Mouse (Mus musculus): ENCODE results near the gene Pcolce. TPM values are rescaled to one million over a fixed set of nuclear protein-coding genes. Genes with fewer than 3 reads are reported as not detected.
"Not testable (repeated sequence)": the region's sequence is repeated elsewhere in the genome, so short reads cannot be mapped to it uniquely, and the experiment has no call there.

The Pcolce gene
- total RNA-seq, 2 experiments from 2014 or later, result not detected

DNA sequence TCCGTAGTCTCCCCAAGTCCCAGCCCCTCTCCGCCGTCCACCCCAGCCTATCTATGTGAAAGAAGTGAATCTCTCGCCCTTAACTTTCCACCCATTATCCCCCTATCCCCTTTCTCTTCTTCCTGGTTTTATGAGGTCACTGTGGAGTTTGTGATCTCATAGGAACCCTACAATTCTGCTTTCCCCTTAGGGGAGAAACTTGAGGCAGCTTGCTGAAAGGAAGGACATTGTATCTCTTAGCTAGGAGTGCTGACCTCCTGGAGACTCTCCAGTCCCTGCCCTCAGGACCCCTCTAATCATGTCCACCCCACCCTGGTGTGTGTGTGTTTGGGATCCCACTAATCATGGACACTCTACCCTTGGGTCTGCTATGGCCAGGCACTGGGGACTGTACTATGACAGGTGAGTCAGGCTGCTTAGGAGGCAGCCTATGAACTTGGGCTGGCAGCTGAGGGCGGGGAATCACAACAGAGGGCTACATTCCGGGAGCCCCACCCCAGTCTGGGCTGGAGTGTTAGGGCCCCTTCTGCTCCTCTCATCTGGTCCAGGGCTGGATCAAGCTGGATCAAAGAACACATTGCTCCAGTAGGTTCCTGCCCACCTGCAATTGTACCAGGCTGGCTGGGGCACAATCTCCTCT is 16.4 kb upstream of the Pcolce start:
- ATAC-seq (replicated peaks; ENCODE audit: poor library complexity), result no peak

DNA sequence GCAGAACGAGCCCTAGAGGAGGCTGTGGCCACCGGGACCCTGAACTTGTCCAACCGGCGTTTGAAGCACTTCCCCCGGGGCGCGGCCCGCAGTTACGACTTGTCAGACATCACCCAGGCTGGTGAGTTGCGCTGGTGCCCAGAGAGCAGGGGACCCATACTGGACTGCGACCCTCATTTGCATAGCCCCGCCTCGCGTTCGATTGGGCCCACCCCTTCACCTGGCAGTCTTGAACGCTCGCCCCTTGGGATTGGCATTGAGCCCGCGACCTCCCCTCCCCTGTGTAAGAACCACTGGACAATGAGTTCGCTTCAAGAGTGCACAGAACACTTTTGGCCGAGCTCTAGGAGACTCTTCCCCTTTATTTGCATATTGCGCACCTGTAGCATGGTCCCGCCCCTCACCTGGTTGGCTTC is 15.7 kb upstream of the Pcolce start:
- ATAC-seq (replicated peaks; ENCODE audit: poor library complexity), result no peak

DNA sequence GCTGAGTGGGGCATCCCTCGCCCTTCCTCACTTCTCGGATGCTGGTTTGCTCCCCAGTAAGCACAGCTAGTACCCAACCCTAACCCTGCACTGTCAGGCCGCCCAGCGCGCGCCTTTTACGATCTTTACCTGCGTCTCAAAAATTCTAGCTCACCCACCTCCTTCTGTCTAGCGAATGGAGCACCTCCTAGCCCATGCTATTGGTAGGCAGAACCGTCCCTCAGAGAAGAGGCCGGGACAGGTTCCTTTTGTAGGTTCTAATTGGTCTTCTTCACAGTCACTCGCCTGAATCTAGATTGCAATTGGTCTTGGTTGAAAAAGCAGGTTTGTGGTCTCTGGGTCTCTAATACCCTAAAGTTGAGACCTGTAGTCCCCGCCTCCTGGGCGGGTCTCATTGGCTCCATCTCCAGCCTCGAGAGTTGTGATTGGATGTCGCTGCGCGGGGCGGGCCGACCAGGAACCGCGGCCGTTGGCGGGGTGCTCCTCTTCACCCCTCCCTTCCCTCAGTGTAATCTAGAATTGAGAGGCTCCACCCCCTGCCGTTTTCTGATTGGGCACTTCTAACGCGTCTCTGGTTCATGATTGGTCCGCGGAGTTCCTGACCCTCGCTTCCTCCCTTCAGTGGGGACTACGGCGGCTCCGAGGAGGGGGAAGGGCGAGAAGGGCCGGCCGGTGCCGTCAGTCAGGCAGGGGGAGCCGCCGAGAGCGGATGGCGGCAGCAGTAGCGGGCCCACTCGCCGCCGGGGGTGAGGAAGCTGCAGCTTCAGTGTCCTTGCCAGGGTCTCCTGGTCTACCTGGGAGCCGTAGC is 15.1 kb upstream of the Pcolce start, which contains the start of the genes Fbxo24, Lrch4 and Gm20605:
Gene Fbxo24 (minus strand): TSS at position 505 of the 808 bp plus-strand sequence.
Gene Lrch4 (plus strand): TSS at position 624 of the 808 bp plus-strand sequence.
Gene Gm20605 (plus strand): TSS at position 678 of the 808 bp plus-strand sequence.
- peak; percentile 81 for ATAC-seq (replicated peaks; ENCODE audit: poor library complexity)

DNA sequence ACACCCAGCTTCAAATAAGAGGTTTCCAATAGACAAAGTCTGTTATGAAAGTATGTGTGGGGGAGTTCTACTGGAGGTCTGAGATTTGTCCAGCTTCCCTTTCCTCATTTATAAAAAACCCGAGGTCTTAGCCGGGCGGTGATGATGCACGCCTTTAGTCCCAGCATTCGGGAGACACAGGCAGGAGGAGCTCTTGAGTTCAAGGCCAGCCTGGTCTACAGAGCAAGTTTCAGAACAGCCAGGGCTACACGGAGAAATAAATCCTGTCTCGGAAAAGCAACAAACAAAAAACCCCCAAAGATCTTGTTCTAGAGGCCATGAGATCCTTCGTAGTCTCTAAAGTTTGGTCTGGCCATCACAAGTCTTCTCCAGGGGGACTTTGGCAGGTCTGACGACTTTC is 14.4 kb upstream of the Pcolce start:
- no peak for ATAC-seq (replicated peaks; ENCODE audit: poor library complexity)

DNA sequence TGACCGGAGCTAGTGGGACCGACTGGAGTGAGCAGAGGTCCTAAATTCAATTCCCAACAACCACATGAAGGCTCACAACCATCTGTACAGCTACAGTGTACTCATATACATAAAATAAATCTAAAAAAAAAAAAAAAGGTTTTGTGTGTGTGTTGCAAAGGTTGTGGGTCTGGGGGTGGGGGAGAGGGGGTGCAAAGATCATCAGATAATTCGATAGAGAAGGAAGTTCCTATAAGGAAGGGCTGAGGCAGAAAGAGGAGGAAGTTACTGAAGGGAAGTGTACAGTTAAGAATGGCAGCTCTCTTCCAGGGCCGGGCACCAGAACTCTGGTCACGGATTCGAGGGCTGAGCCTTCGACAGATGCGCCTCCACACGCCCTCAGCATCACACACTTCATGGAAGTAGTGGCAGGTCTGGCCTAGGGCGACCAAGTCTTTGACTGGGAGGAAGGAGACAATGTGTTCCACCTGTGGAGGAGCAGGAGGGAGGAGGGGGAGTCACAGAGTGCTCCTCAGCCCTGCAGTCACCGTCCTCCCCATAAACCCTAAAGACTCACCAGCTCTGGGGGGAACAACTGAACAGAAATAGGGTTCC is 10.4 kb upstream of the Pcolce start:
- ATAC-seq (replicated peaks; ENCODE audit: poor library complexity), result no peak

DNA sequence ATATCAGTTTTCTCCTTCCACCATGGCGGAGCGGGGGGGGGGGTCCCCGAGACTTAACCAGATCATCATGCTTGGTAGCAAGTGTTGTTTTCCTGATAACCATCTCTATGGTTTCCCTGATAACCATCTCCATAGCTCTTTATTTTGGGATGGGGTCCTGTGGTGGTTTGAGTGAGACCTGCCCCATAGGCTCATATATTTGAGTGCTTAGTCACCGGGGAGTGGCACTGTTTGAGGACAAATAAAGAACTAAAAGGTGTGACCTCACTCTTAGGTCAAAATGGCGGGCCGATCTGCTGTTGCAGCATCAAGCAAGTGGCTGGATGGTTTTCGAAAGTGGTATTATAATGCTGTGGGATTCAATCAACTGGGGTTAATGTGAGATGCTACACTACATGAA is 1.8 kb upstream of the Pcolce start:
- ATAC-seq (replicated peaks; ENCODE audit: poor library complexity), result no peak

DNA sequence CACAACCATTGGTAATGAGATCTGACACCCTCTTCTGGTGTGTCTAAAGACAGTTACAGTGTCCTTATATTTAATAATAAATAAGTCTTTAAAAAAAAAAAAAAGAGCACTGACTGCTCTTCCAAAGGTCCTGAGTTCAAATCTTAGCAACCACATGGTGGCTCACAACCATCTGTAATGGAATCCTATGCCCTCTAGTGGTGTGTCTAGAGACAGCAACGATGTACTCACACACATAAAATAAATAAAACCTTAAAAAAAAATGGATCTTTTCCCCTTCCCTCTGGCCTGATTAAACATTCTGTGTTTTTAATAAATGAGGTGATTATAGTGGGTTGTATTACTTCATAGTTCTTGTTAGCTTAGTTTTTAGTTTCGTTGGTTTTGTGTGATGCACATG is 1.3 kb upstream of the Pcolce start:
- not testable (repeated sequence) for ATAC-seq (replicated peaks; ENCODE audit: poor library complexity)

DNA sequence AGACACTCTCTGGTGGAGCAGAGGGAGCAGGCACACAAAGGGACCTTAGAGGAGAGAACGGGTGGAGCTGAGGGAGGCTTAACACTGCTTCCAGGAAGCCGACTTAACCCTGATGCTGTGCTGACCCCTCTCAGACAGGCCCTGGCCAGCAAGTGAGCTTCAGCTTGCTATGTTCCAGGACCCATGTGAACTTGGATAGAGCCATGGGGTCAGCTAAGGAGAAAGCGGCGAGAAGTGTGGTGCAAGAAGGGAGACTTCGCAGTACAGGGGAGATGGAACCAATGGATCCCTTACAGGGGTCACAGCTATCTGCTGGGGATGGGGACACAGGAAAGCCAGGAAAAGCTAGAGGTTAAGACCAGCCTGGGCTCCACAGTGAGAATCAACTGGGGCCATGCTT is 508 bp downstream of the Pcolce start:
- no peak for ATAC-seq (replicated peaks; ENCODE audit: poor library complexity)

DNA sequence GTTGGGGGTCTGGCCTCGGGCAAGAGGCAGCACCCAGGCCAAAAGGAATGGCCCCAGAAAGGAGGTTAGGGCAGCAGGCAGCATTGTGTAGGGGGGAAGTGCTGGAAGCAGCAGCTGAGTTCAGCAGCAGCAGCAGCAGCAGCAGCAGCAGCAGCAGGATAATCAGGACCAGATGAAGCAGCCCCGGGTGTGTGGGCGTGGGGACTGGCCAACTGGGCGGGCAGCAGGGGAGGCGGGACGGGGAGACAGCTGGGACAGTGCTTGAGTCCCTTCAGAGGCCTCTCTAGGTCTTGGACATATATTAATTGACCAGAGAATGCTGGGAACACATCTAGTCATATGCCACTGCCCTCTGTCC is 2.4 kb downstream of the Pcolce start:
- peak; percentile 26; the same call in 1 of the 2 replicates for ATAC-seq (replicated peaks; ENCODE audit: poor library complexity)

DNA sequence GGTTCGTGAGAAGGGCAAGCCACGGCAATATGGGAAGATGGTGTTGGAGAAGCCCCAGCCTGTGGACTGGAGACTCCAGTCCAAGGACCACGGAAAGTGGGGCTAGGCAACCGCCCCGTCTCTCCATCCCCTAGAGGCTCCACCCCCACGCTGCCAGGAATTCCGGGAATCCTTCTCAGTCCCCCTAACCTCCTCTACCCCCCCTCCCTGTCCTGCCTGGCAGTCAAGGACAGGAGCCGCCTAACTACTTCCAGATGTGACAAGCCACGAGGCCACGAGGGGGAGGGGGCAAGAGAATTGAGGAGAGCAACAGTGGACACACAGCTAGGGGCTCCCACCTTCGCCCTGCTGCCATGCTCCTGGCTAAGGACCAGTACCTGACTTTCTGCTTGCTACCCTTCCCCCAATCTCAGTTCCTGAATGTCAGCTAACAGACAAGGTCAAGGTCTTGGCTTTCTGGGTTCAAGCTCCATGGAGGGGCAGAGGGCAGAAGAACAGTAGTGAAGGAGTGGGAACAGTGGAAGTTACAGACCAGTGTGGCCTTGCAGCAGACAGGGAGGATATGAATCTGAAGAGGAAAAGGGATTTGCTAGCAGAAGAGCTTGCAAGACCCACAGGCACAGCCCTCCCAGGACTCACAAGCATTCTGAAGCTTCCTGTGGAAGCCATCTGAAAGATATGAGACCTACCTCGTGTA is 2.9 kb downstream of the Pcolce start:
- no peak for ATAC-seq (replicated peaks; ENCODE audit: poor library complexity)

DNA sequence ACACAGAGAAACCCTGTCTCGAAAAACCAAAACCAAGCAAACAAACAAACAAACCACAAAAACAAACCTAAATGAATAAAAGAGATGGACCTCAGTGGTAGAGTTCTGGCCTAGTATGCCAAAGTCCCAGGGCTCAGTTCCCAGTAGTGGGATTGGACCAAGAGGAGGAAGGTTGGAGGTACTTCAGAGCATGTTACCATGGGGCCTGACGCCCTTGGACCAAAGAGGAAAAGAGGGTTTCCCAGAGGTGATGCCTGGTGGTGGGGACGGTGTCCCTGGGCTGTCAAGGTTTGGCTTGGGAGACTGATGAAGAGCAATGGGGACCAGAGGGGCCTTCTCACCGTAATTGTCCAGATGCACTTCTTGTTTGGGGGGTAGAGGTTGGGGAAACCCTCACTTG is 3.5 kb downstream of the Pcolce start:
- no peak for ATAC-seq (replicated peaks; ENCODE audit: poor library complexity)

DNA sequence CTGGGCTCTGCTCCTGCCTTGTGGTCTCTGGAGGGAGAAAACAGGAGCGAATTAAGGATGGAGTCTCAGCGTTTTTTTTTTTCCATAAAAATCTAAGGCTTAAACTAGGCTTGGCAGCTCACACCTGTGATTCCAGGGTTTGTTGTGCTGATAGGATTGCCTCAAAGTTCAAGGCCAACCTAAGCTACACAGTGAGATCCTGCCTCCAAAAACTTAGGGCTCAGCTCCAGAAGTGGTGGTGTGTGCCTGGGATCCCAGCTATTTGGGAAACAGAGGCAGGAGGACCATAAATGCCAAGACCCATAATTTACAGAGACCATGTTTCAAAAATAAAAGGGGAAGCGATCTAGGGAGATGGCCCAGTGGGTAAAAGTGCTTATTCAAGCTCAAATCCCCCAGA is 4.3 kb downstream of the Pcolce start:
- ATAC-seq (replicated peaks; ENCODE audit: poor library complexity), result no peak

DNA sequence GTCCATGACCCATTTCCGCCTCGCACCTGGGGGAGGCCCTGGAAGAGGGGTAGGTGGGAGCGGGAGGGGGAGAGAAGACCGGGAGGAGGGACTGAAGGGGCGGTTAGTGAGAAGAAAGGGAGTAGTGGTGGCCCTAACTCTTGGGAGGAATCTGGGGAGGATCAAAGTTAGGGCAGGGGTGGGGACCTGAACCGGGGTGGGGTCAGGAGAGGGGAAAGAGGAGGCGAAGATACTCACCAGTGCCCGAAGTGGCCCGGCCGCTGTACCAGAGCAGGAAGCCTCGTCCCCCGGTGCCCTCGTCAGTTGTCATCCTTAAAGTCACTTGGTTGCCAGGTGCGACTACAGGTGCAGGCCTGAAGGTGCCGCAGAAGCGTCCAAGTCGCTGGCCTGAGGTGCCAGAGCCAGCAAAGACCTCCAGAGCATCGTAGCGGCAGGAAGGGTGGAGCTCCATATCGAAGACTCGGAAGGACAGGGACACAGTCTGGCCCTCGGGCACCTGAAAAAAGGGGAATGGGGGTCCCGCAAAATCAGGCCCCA is 4.9 kb downstream of the Pcolce start:
- ATAC-seq (replicated peaks; ENCODE audit: poor library complexity), result no peak

DNA sequence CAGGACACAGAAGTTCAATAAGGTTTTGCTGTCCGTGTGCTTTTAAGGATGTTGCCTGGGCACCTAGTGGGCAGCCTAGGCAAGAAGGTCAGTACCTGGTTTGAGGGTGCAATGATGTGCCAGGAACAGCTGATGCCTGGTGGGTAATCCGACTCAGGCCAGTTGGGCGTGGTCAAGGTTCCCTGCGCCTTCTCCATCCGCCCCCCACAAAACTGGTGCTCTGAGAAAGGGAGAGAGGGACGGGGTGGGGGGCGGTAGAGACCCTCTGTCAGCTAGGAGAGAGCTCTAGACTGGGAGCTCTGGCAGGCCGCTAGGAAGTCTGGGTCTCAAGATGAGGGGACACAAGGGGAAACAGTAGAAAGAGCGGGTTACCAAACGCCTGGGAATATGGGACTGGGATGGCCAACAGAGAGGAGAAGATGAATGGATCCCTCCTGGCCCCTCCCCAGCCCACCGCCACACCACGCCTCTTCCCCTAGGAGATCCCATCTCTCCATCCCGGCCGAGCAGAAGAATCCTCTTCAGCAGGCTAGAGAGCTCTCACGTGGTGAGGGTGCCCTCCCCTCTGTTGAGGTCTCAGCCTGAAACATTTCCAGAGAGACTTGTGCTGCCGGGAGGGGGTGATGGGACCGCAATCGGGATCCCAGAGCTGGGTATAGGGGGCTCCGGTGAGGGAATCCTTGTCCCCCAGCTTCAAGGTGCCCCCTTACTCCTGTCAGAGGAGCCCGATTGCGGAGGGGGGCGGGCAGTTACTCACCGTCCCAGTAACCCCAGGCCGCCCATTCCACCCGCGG is 5.5 kb downstream of the Pcolce start:
- no peak for ATAC-seq (replicated peaks; ENCODE audit: poor library complexity)

DNA sequence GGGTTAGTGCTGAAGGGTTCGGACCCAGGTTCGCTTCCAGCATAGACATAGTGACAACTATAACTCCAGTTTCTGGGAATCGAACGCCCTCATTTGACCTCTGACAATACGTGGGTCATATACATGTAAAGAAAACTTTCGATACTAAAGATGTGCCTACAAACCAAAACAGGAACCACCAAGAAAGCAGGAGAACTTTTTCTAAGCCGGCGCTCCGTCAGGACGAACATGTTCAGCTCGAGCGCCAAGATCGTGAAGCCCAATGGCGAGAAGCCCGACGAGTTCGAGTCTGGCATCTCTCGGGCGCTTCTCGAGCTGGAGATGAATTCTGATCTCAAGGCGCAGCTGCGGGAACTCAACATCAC is 12.2 kb downstream of the Pcolce start:
- no peak for ATAC-seq (replicated peaks; ENCODE audit: poor library complexity)

DNA sequence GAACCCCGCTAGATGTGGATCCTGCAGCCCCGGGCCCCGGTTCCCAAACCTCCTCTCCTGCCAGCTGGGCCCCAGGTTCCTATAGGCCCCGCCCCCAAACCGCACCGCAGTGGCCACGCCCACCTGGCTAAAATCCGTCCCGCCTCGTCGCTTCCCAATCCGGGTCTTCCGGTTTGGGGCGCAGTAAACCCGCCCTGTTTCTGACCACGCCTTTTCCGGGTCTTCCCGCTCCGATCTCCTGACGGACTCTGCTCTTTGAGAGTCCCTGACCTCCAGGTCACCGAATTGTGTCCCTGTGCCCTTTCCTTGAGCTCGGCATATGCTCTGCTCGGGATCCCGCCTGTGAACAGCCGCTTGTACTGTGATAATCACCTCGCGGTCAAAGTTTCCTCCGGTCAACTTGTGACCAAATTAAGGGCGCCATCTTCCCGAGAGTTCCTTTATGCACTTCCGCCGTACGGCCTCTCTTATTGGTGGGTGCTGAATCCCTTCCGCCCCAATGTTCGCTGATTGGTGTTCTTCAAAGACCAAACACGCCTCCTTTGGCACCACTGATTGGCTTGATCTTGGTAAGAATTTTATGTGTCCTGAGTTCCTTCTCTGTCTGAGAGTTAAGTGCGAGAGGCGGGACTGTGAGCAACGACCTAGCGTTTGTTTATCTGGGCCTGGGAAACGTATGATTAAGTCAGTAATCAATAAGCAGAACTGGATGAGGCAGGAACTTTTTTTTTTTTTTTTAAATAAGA is 12.8 kb downstream of the Pcolce start, which contains the start of gene Mospd3:
Gene Mospd3 (minus strand): TSS at position 440 of the 746 bp plus-strand sequence.
- peak; percentile 76 for ATAC-seq (replicated peaks; ENCODE audit: poor library complexity)

DNA sequence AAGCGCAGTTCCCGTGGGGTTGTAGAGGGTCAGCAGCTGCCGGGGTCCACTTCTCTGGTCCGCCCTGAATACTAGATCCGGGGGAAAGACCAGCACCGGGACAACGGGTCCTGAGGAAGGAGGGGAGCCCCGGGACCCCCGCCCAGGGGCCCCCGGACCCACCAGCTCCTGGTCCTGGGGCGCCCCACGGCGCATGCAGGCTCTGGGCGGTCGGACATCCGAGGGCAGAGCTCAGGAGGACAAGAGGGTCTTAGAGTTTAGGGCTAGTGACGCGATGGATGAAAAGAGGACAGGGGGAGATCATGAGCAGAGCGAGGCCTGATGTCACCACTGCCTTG is 13.3 kb downstream of the Pcolce start:
- ATAC-seq (replicated peaks; ENCODE audit: poor library complexity), result peak; percentile 9

DNA sequence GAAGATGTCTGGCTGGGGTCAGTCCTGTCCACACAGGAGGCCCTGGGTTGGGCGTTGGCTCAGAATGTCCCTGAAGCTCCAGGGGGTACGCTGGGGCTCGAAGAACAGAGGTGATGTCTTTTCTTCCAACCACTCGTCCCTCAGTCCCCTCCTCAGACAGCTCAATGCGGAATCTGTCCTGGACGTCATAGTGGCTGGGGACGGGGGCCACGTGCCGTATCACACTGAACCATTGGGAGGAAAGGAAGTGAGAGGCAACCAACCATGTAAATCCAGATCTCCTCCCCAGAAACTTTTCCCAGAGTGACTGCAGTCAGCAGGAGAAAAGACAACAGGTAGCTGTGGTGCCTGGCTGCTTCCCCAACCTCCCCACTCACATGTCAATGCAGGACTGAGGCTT is 14.0 kb downstream of the Pcolce start:
- peak; percentile 3; the same call in 1 of the 2 replicates for ATAC-seq (replicated peaks; ENCODE audit: poor library complexity)

DNA sequence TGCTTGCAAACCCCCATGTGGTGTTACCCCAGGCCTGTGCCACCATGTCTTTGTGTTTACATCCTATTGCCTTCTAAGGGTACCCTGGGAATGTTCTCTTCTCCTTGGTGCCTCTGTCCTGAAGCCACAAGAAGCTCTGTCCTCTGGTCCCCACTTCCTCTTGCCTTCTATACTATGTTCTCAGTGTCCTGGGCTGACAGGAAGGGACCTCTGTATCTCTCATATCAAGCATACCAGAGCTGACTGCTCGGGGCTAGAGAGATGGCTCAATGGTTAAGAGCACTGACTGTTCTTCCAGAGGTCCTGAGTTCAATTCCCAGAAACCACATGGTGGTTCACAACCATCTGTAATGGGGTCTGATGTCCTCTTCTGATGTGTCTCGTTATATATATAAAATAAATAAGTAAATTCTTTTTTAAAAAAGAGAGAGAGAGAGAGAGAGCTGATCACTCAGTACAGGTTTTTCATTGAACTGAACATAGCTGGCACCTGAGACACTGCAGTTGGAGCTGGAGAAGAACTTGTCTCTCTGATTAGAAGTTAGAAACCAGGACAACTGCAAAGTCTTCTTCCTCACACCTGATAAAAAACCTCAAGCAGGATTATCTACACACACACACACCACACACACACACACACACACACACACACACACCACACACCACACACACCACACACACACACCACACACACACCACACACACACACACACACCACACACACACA is 15.3 kb downstream of the Pcolce start:
- no peak for ATAC-seq (replicated peaks; ENCODE audit: poor library complexity)
